Mouse (Mus musculus): ENCODE data around the gene Qrfp. TPM values are rescaled to one million over a fixed set of nuclear protein-coding genes. Genes with fewer than 3 reads are reported as not detected.

The Qrfp gene
- polyA plus RNA-seq (2012; rRNA removed), result 0.02 TPM in 2 replicates

GRCm38 (mm10) chr2:31810444-31810843, at the start of gene Qrfp:
Gene Qrfp, minus strand, starts transcription at chr2:31810580.

GRCm38 (mm10) chr2:31845896-31846691, 35.7 kb upstream of the Qrfp start, which contains the start of gene Fibcd1:
Gene Fibcd1, minus strand, starts transcription at chr2:31846005.

Other genes with a start within 250 kb of the Qrfp start
- 64.6 and 76.0 TPM in 2 replicates for gene Fubp3, start 237.9 kb downstream of the Qrfp start, polyA plus RNA-seq (2012; rRNA removed)
- 11.0 and 16.9 TPM in 2 replicates for gene Prdm12, start 170.5 kb downstream of the Qrfp start, polyA plus RNA-seq (2012; rRNA removed)
- gene Exosc2, start 139.9 kb downstream of the Qrfp start, polyA plus RNA-seq (2012; rRNA removed), result 65.4 and 72.6 TPM in 2 replicates
- gene Abl1, start 122.2 kb downstream of the Qrfp start, polyA plus RNA-seq (2012; rRNA removed), result 78.4 and 93.4 TPM in 2 replicates
- gene Fibcd1, start 35.4 kb upstream of the Qrfp start, polyA plus RNA-seq (2012; rRNA removed), result 0.92 and 1.1 TPM in 2 replicates
- gene Lamc3, start 76.7 kb upstream of the Qrfp start, polyA plus RNA-seq (2012; rRNA removed), result 6.9 and 11.1 TPM in 2 replicates
- 43.7 and 48.6 TPM in 2 replicates for gene Aif1l, start 139.6 kb upstream of the Qrfp start, polyA plus RNA-seq (2012; rRNA removed)
- 32.7 and 43.2 TPM in 2 replicates for gene Nup214, start 163.9 kb upstream of the Qrfp start, polyA plus RNA-seq (2012; rRNA removed)